Mouse (Mus musculus): Measurements from ENCODE around the gene Itgb1bp2. TPM values are rescaled to one million over a fixed set of nuclear protein-coding genes. Genes with fewer than 3 reads are reported as not detected.
A peak's percentile ranks its signal among the peaks of the same experiment; 100 is the strongest.
"Not testable (repeated sequence)": the region's sequence is repeated elsewhere in the genome, so short reads cannot be mapped to it uniquely, and the experiment has no call there.

The Itgb1bp2 gene
- polyA plus RNA-seq, 1 experiment from 2014 or later: 2.5 TPM

DNA sequence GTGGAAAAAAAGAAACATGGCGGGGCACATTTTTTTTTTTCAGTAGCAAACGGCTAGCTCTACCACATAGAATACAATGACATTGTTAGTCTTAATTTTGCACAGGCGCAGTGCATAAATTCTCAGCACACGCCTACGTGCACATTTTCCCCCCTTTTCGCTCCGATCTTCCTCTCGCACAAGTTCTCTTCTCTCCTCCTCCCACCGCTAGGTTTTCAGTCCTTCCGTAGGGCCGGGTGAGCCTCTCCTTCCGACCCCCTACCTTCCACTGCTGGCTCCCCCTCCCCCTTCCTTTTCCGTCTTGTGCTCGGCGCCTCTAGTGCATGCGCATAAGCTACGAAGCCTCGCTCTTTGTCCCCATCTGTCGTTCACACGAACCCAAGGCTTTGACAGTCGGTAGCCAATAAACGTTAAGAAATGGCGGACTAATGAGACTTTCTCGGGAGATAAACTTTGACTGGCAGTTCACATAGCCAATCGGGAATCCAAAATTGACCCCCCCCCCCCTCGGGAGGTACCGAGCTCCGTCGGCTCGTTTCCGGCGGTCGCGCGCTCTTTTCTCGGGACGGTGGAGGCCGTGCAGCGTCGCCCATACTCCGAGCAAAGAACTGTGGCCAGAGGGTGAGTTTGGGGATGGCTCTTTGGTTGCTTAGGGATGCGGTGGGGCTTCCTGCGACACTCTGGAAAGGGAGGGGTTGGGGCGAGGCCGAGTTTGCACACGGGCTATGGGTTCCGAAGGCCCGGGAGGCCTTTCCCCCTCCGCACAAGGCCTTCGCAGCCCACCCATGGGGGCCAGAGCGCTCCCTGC lies 19.5 kb upstream of the Itgb1bp2 start, which contains the start of gene Nono:
Gene Nono (plus strand): TSS at position 177 of the 808 bp plus-strand sequence.
- peak; percentile 96 for ATAC-seq (ENCODE audit: insufficient number of reproducible peaks, insufficient read depth, low FRiP score, low read depth)
- peak within 1 kb of the TSS; percentile 97 for H3K27ac ChIP-seq (ENCODE audit: low read length)
- H3K4me2 ChIP-seq (replicated peaks; ENCODE audit: low read depth, low read length): peak within 1 kb of the TSS; percentile 53
- no peaks in the 10 kb centered on the region for H3K4me1 ChIP-seq (ENCODE audit: control insufficient read depth, insufficient read depth, low read length)
- H3K9me3 ChIP-seq (ENCODE audit: control insufficient read depth, low read depth, low read length): no peaks in the 10 kb centered on the region
- peak within 1 kb of the TSS; percentile 56 for H3K4me3 ChIP-seq (ENCODE audit: low read depth, low read length)
- WGBS: 24% methylated on average over 49 of the region's 51 CpGs
- H3K27me3 ChIP-seq (ENCODE audit: control insufficient read depth, insufficient read depth, low read length): no peaks in the 10 kb centered on the region
- H3K36me3 ChIP-seq (ENCODE audit: control insufficient read depth, insufficient read depth, low read length): peaks cover 8% of the 10 kb centered on the region; the same call in 1 of the 2 replicates
- H3K9ac ChIP-seq (replicated peaks; ENCODE audit: low read depth, low read length): peak within 1 kb of the TSS; percentile 71

DNA sequence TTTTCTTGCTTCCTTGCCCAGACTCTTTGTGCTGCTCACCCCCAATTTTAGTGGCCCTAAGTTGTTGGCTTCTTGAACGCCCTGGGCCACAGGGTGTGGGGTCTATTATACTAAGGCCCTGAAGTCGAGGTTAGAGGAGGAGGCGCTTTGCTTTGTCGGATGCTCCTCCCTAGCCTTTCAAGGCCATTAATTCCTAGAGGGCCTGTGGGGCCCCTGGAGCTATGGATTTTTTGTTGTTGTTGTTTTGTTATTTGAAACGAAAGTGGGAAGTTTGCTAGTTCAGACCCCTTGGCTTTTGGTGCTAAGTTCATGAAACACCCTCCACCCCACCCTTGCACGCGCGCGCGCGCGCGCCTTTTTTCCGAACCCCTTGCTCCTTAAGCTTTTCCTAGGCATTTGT lies 18.9 kb upstream of the Itgb1bp2 start:
- Histone ChIP-seq H3K4me3 (ENCODE audit: low read depth, low read length) (peak overlapping the region; percentile 56), H3K9me3 (ENCODE audit: control insufficient read depth, low read depth, low read length) (no peaks in the 10 kb centered on the region), H3K27me3 (ENCODE audit: control insufficient read depth, insufficient read depth, low read length) (no peaks in the 10 kb centered on the region), H3K36me3 (ENCODE audit: control insufficient read depth, insufficient read depth, low read length) (peaks cover 8% of the 10 kb centered on the region; the same call in 1 of the 2 replicates), H3K27ac (ENCODE audit: low read length) (peak overlapping the region; percentile 97), H3K4me2 (replicated peaks; ENCODE audit: low read depth, low read length) (peak overlapping the region; percentile 53), H3K9ac (replicated peaks; ENCODE audit: low read depth, low read length) (peak overlapping the region; percentile 71), H3K4me1 (ENCODE audit: control insufficient read depth, insufficient read depth, low read length) (no peaks in the 10 kb centered on the region)
- WGBS: 17% methylated on average over 14 of the region's 14 CpGs
- ATAC-seq (ENCODE audit: insufficient number of reproducible peaks, insufficient read depth, low FRiP score, low read depth): 0 out of 2 replicates have a peak, but pooled peaks have one; percentile 35

GRCm38 (mm10) chrX:101451147-101451546 lies 2.3 kb downstream of the Itgb1bp2 start:
- Histone ChIP-seq H3K4me3 (ENCODE audit: low read depth, low read length) (no peak overlapping the region), H3K4me1 (ENCODE audit: control insufficient read depth, insufficient read depth, low read length) (no peaks in the 10 kb centered on the region), H3K4me2 (replicated peaks; ENCODE audit: low read depth, low read length) (no peak overlapping the region), H3K27me3 (ENCODE audit: control insufficient read depth, insufficient read depth, low read length) (no peaks in the 10 kb centered on the region), H3K9me3 (ENCODE audit: control insufficient read depth, low read depth, low read length) (no peaks in the 10 kb centered on the region), H3K27ac (ENCODE audit: low read length) (no peak overlapping the region), H3K36me3 (ENCODE audit: control insufficient read depth, insufficient read depth, low read length) (peaks cover 9% of the 10 kb centered on the region; the same call in 1 of the 2 replicates), H3K9ac (replicated peaks; ENCODE audit: low read depth, low read length) (no peak overlapping the region)
- 71% methylated on average over 1 of the region's 1 CpGs for WGBS
- ATAC-seq (ENCODE audit: insufficient number of reproducible peaks, insufficient read depth, low FRiP score, low read depth): no peak

- no peak overlapping the region for H3K4me2 ChIP-seq (replicated peaks; ENCODE audit: low read depth, low read length)
- H3K4me1 ChIP-seq (ENCODE audit: control insufficient read depth, insufficient read depth, low read length): no peaks in the 10 kb centered on the region
- ATAC-seq (ENCODE audit: insufficient number of reproducible peaks, insufficient read depth, low FRiP score, low read depth): no peak
- no peak overlapping the region for H3K27ac ChIP-seq (ENCODE audit: low read length)
- H3K4me3 ChIP-seq (ENCODE audit: low read depth, low read length): no peak overlapping the region
- no peak overlapping the region for H3K9ac ChIP-seq (replicated peaks; ENCODE audit: low read depth, low read length)
- no peaks in the 10 kb centered on the region for H3K27me3 ChIP-seq (ENCODE audit: control insufficient read depth, insufficient read depth, low read length)
- peaks cover 5% of the 10 kb centered on the region; the same call in 1 of the 2 replicates for H3K36me3 ChIP-seq (ENCODE audit: control insufficient read depth, insufficient read depth, low read length)
- H3K9me3 ChIP-seq (ENCODE audit: control insufficient read depth, low read depth, low read length): no peaks in the 10 kb centered on the region
- WGBS: 86% methylated on average over 3 of the region's 3 CpGs
Measured at GRCm38 (mm10) chrX:101451591-101451990, 2.7 kb downstream of the Itgb1bp2 start.

- Histone ChIP-seq H3K36me3 (ENCODE audit: control insufficient read depth, insufficient read depth, low read length) (no peaks in the 10 kb centered on the region; the same call in none of the 2 replicates), H3K27ac (ENCODE audit: low read length) (no peak overlapping the region), H3K4me1 (ENCODE audit: control insufficient read depth, insufficient read depth, low read length) (no peaks in the 10 kb centered on the region), H3K9ac (replicated peaks; ENCODE audit: low read depth, low read length) (no peak overlapping the region), H3K4me2 (replicated peaks; ENCODE audit: low read depth, low read length) (no peak overlapping the region), H3K9me3 (ENCODE audit: control insufficient read depth, low read depth, low read length) (no peaks in the 10 kb centered on the region), H3K4me3 (ENCODE audit: low read depth, low read length) (no peak overlapping the region), H3K27me3 (ENCODE audit: control insufficient read depth, insufficient read depth, low read length) (no peaks in the 10 kb centered on the region)
- 91% methylated on average over 4 of the region's 4 CpGs for WGBS
- no peak for ATAC-seq (ENCODE audit: insufficient number of reproducible peaks, insufficient read depth, low FRiP score, low read depth)
Measured at GRCm38 (mm10) chrX:101472202-101472601, 23.3 kb downstream of the Itgb1bp2 start.

- WGBS: 77% methylated on average over 6 of the region's 6 CpGs
- Histone ChIP-seq H3K4me2 (replicated peaks; ENCODE audit: low read depth, low read length) (no peak overlapping the region), H3K36me3 (ENCODE audit: control insufficient read depth, insufficient read depth, low read length) (no peaks in the 10 kb centered on the region), H3K27ac (ENCODE audit: low read length) (no peak overlapping the region), H3K9me3 (ENCODE audit: control insufficient read depth, low read depth, low read length) (no peaks in the 10 kb centered on the region), H3K4me3 (ENCODE audit: low read depth, low read length) (no peak overlapping the region), H3K27me3 (ENCODE audit: control insufficient read depth, insufficient read depth, low read length) (no peaks in the 10 kb centered on the region), H3K9ac (replicated peaks; ENCODE audit: low read depth, low read length) (no peak overlapping the region), H3K4me1 (ENCODE audit: control insufficient read depth, insufficient read depth, low read length) (no peaks in the 10 kb centered on the region)
- ATAC-seq (ENCODE audit: insufficient number of reproducible peaks, insufficient read depth, low FRiP score, low read depth): no peak
Measured at GRCm38 (mm10) chrX:101481604-101482350, 32.9 kb downstream of the Itgb1bp2 start.

GRCm38 (mm10) chrX:101486487-101487152 lies 37.7 kb downstream of the Itgb1bp2 start:
- H3K9me3 ChIP-seq (ENCODE audit: control insufficient read depth, low read depth, low read length); H3K4me1 ChIP-seq (ENCODE audit: control insufficient read depth, insufficient read depth, low read length): not testable (repeated sequence)
- 37% methylated on average over 10 of the region's 12 CpGs for WGBS

More at GRCm38 (mm10) chrX:101486487-101487152, 37.7 kb downstream of the Itgb1bp2 start:
- H3K4me3 ChIP-seq (ENCODE audit: low read depth, low read length); ATAC-seq (ENCODE audit: insufficient number of reproducible peaks, insufficient read depth, low FRiP score, low read depth); H3K9ac ChIP-seq (replicated peaks; ENCODE audit: low read depth, low read length); H3K4me2 ChIP-seq (replicated peaks; ENCODE audit: low read depth, low read length); H3K27me3 ChIP-seq (ENCODE audit: control insufficient read depth, insufficient read depth, low read length); H3K27ac ChIP-seq (ENCODE audit: low read length); H3K36me3 ChIP-seq (ENCODE audit: control insufficient read depth, insufficient read depth, low read length): not testable (repeated sequence)

All from stomach, embryonic 14.5 days (tissue).